Mouse (Mus musculus): ENCODE results near the gene Sf3b5. TPM values are rescaled to one million over a fixed set of nuclear protein-coding genes. Genes with fewer than 3 reads are reported as not detected.

The Sf3b5 gene
- polyA plus RNA-seq, 1 experiment from 2014 or later, result 27.1 TPM

DNA sequence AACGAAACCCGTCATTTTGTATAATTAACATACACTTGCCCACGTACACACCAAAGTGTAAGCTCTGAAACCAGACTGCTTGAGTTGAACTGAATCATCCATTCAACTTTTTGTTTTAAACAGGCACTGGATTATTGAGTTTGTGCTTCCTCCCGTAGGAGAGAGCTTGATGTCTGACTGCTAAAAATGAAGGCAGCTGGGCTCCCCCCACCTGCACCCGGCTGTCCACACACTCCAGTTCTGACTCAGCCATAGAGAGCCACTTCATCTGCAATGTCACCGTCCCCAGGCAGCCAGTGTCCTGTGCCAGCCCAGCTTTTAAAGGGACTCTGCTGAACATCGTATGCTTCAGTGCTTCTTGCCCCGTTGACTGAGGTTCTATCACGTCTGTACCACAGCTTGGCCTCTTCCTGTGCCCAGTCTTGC is 27.3 kb upstream of the Sf3b5 start:
- H3K4me3 ChIP-seq, result no peak overlapping the region
- H3K9me3 ChIP-seq, result no peaks in the 10 kb centered on the region
- H3K27ac ChIP-seq, result no peak overlapping the region
- WGBS, result 72% methylated on average over 9 of the region's 9 CpGs
- no peak overlapping the region for H3K9ac ChIP-seq
- ATAC-seq (ENCODE audit: low FRiP score), result no peak
- H3K4me2 ChIP-seq, result no peak overlapping the region
- no peaks in the 10 kb centered on the region for H3K27me3 ChIP-seq
- H3K36me3 ChIP-seq, result no peaks in the 10 kb centered on the region
- H3K4me1 ChIP-seq (replicated peaks), result no peaks in the 10 kb centered on the region

GRCm38 (mm10) chr10:12981071-12981470 is 24.1 kb upstream of the Sf3b5 start:
- Histone ChIP-seq H3K27ac (no peak overlapping the region), H3K4me2 (no peak overlapping the region), H3K9me3 (no peaks in the 10 kb centered on the region), H3K4me1 (replicated peaks) (no peaks in the 10 kb centered on the region), H3K4me3 (no peak overlapping the region), H3K9ac (no peak overlapping the region), H3K36me3 (no peaks in the 10 kb centered on the region), H3K27me3 (no peaks in the 10 kb centered on the region)
- WGBS, result 77% methylated on average over 7 of the region's 7 CpGs
- no peak for ATAC-seq (ENCODE audit: low FRiP score)

DNA sequence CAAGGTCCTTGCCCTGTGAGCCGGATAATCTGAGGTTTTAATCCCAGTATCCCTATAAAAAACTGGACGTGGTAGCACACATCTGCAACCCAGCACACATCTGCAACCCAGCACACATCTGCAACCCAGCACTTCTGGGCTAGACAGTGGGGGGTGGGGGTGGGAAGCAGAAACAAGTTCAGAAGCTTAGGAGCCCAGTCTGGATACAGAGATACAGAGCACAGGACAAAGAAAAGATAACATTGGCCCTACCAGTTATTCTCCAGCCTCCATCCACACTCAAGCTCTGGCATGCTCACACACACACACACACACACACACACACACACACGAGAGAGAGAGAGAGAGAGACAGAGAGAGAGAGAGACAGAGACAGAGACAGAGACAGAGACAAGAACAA is 21.6 kb upstream of the Sf3b5 start:
- WGBS, result 76% methylated on average over 3 of the region's 3 CpGs
- Histone ChIP-seq H3K9me3 (no peaks in the 10 kb centered on the region), H3K36me3 (no peaks in the 10 kb centered on the region), H3K4me1 (replicated peaks) (no peaks in the 10 kb centered on the region), H3K27ac (no peak overlapping the region), H3K4me2 (no peak overlapping the region), H3K9ac (no peak overlapping the region), H3K27me3 (no peaks in the 10 kb centered on the region), H3K4me3 (no peak overlapping the region)
- no peak for ATAC-seq (ENCODE audit: low FRiP score)

DNA sequence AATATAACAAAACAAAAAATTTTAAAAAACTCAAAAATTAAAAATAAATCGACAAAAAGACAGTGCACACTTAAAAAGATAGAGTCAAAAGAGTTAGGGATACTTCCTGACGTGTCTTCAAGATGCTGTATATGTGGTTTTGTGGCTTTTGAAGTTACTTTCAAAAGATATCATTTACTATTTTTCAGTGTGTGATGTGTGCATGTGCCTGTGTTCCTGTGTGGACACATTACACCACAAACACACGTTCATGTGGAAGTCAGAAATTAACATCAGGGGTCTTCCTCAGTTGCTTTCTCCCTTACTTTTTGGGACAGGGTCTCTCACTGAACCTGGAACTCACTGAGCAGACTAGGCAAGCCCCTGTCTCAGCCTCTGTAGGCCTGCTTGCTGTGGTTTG is 20.1 kb upstream of the Sf3b5 start:
- ATAC-seq (ENCODE audit: low FRiP score), result no peak
- Histone ChIP-seq H3K27ac (no peak overlapping the region), H3K9me3 (no peaks in the 10 kb centered on the region), H3K27me3 (no peaks in the 10 kb centered on the region), H3K36me3 (no peaks in the 10 kb centered on the region), H3K9ac (no peak overlapping the region), H3K4me3 (no peak overlapping the region), H3K4me1 (replicated peaks) (no peaks in the 10 kb centered on the region), H3K4me2 (no peak overlapping the region)
- 90% methylated on average over 3 of the region's 3 CpGs for WGBS

- Histone ChIP-seq H3K9me3 (no peaks in the 10 kb centered on the region), H3K27me3 (no peaks in the 10 kb centered on the region), H3K36me3 (no peaks in the 10 kb centered on the region), H3K9ac (no peak overlapping the region), H3K4me3 (no peak overlapping the region), H3K27ac (no peak overlapping the region), H3K4me2 (no peak overlapping the region), H3K4me1 (replicated peaks) (no peaks in the 10 kb centered on the region)
- ATAC-seq (ENCODE audit: low FRiP score), result no peak
- WGBS, result 46% methylated on average over 5 of the region's 5 CpGs
These were observed 18.7 kb upstream of the Sf3b5 start for GRCm38 (mm10) chr10:12986485-12986884.

DNA sequence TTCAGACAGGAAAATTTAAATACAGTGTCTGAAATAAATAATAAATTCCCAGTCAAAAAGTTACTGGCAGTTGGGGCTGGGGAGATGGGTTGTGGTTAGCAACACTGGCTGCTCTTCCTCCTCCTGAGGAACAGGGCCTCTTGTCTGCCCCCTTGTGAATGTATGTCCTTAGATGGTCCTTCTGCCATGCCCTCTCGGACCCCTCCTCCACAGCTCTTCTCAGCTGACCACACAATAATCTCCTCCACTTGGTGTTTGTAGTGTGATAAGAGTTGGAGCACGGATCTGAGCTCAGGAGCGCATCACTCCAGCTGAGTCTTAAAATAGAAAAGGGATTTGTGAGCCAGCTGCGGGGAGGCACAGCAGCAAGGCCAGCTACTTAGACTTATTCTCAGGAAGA is 18.2 kb upstream of the Sf3b5 start:
- 63% methylated on average over 4 of the region's 4 CpGs for WGBS
- Histone ChIP-seq H3K27ac (no peak overlapping the region), H3K9me3 (no peaks in the 10 kb centered on the region), H3K9ac (no peak overlapping the region), H3K4me1 (replicated peaks) (no peaks in the 10 kb centered on the region), H3K4me3 (no peak overlapping the region), H3K4me2 (no peak overlapping the region), H3K27me3 (no peaks in the 10 kb centered on the region), H3K36me3 (no peaks in the 10 kb centered on the region)
- no peak for ATAC-seq (ENCODE audit: low FRiP score)

DNA sequence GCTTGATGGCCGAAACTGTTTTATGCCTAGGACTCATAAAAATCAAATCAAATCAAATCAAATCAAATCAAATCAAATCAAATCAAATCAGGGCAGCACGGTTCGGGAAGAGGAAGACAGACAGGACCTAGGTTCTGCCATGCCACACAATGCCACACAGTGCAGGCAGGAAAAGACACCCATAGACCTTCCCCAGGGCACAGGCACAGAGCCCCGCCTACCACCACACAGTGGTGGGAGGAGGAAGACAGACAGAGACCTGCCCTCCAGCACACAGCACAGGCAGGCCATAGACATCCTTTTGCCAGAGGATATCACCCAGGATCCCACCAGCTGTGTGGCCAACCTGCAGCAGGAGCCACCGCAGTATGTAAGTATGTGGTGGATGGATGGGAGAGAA is 13.2 kb upstream of the Sf3b5 start:
- no peak for ATAC-seq (ENCODE audit: low FRiP score)

GRCm38 (mm10) chr10:12993411-12994039 is 11.6 kb upstream of the Sf3b5 start:
- ATAC-seq (ENCODE audit: low FRiP score), result no peak
- Histone ChIP-seq H3K9ac (no peak overlapping the region), H3K9me3 (no peaks in the 10 kb centered on the region), H3K4me1 (replicated peaks) (no peaks in the 10 kb centered on the region), H3K36me3 (no peaks in the 10 kb centered on the region), H3K27ac (no peak overlapping the region), H3K27me3 (no peaks in the 10 kb centered on the region), H3K4me3 (no peak overlapping the region), H3K4me2 (no peak overlapping the region)
- 91% methylated on average over 25 of the region's 25 CpGs for WGBS

More for the DNA sequence above, 13.2 kb upstream of the Sf3b5 start:
- H3K4me2 ChIP-seq, result no peak overlapping the region
- no peaks in the 10 kb centered on the region for H3K27me3 ChIP-seq
- H3K9me3 ChIP-seq, result no peaks in the 10 kb centered on the region
- H3K9ac ChIP-seq, result no peak overlapping the region
- H3K36me3 ChIP-seq, result no peaks in the 10 kb centered on the region
- H3K4me3 ChIP-seq, result no peak overlapping the region
- H3K4me1 ChIP-seq (replicated peaks), result no peaks in the 10 kb centered on the region
- 81% methylated on average over 5 of the region's 5 CpGs for WGBS
- no peak overlapping the region for H3K27ac ChIP-seq

GRCm38 (mm10) chr10:12996736-12997477 is 8.2 kb upstream of the Sf3b5 start:
- Histone ChIP-seq H3K27me3 (no peaks in the 10 kb centered on the region), H3K4me2 (no peak overlapping the region), H3K9me3 (no peaks in the 10 kb centered on the region), H3K36me3 (no peaks in the 10 kb centered on the region), H3K4me1 (replicated peaks) (no peaks in the 10 kb centered on the region), H3K4me3 (no peak overlapping the region), H3K9ac (no peak overlapping the region), H3K27ac (no peak overlapping the region)
- ATAC-seq (ENCODE audit: low FRiP score), result peak; percentile 78
- WGBS, result 52% methylated on average over 17 of the region's 17 CpGs

- H3K4me2 ChIP-seq, result peak overlapping the region; percentile 95
- peak; percentile 99 for ATAC-seq (ENCODE audit: low FRiP score)
- no peaks in the 10 kb centered on the region for H3K27me3 ChIP-seq
- peaks cover 16% of the 10 kb centered on the region for H3K4me1 ChIP-seq (replicated peaks)
- H3K27ac ChIP-seq, result peak overlapping the region; percentile 86
- H3K36me3 ChIP-seq, result peaks cover 9% of the 10 kb centered on the region
- no peaks in the 10 kb centered on the region for H3K9me3 ChIP-seq
- 4% methylated on average over 52 of the region's 52 CpGs for WGBS
- H3K9ac ChIP-seq, result peak overlapping the region; percentile 87
- peak overlapping the region; percentile 89 for H3K4me3 ChIP-seq
These were observed 3.0 kb downstream of the Sf3b5 start for GRCm38 (mm10) chr10:13007876-13008736.

GRCm38 (mm10) chr10:13008737-13009121 is 3.6 kb downstream of the Sf3b5 start:
- WGBS, result 2% methylated on average over 29 of the region's 29 CpGs
- peaks cover 16% of the 10 kb centered on the region for H3K4me1 ChIP-seq (replicated peaks)
- H3K4me2 ChIP-seq, result peak overlapping the region; percentile 95
- peaks cover 9% of the 10 kb centered on the region for H3K36me3 ChIP-seq
- H3K27ac ChIP-seq, result peak overlapping the region; percentile 86
- ATAC-seq (ENCODE audit: low FRiP score), result peak; percentile 58; the same call in 1 of the 2 replicates
- peak overlapping the region; percentile 89 for H3K4me3 ChIP-seq
- no peaks in the 10 kb centered on the region for H3K27me3 ChIP-seq
- peak overlapping the region; percentile 87 for H3K9ac ChIP-seq
- no peaks in the 10 kb centered on the region for H3K9me3 ChIP-seq

GRCm38 (mm10) chr10:13014026-13014425 is 8.9 kb downstream of the Sf3b5 start:
- ATAC-seq (ENCODE audit: low FRiP score), result no peak
- H3K36me3 ChIP-seq, result peaks cover 9% of the 10 kb centered on the region
- H3K27me3 ChIP-seq, result no peaks in the 10 kb centered on the region
- H3K27ac ChIP-seq, result no peak overlapping the region
- WGBS, result 68% methylated on average over 7 of the region's 7 CpGs
- no peak overlapping the region for H3K4me2 ChIP-seq
- no peak overlapping the region for H3K4me3 ChIP-seq
- no peaks in the 10 kb centered on the region for H3K9me3 ChIP-seq
- H3K4me1 ChIP-seq (replicated peaks), result peaks cover 14% of the 10 kb centered on the region
- H3K9ac ChIP-seq, result no peak overlapping the region
